Mouse (Mus musculus): Measurements from ENCODE around the gene Sugct.

Sugct gene

GRCm38 (mm10) chr13:17288377-17288776, 407.0 kb downstream of the Sugct start:
- DNase-seq = no peak

DNA sequence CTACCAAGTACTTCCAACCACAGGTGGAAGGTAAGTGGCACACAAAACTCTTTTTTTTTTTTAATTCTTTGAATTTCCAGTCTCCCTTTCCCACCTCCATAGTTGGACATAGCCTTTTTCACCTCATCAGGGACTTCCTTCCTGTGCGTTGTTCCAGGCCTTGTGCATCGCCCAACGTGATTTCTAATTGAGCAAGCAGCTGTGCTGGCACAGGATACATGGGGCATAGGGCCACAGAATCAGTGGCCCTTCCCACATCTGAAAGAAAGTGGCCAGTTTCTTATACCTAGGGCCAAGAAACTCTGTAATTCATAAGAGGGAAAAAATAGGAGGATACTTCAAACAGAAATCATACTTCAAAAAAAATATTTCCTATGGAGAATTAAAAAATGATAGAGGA, 449.4 kb downstream of the Sugct start:
- no peak for DNase-seq

GRCm38 (mm10) chr13:17216524-17216923, 478.8 kb downstream of the Sugct start:
- no peak for DNase-seq

DNA sequence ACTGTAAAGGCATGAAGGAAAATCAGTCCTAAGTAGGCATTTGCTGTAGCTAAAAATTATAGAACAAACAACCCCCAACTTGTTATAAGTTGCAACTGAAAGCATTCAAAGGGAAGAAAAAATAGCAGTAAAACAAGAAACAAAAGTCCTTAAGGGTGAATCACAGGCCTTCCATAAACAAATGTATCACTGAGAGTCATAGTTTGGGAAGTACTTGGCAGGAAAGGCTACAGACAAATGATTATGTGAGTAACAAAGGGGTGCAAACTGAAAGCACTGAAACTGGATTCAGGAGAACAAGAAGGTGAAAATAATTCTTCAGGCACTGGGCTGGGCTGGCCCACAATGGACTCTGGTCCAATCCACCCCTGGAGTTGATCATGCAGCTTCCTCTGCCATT, 482.7 kb downstream of the Sugct start:
- DNase-seq = no peak

- DNase-seq = no peak
Measured at GRCm38 (mm10) chr13:17190180-17190762, 505.1 kb downstream of the Sugct start.

DNA sequence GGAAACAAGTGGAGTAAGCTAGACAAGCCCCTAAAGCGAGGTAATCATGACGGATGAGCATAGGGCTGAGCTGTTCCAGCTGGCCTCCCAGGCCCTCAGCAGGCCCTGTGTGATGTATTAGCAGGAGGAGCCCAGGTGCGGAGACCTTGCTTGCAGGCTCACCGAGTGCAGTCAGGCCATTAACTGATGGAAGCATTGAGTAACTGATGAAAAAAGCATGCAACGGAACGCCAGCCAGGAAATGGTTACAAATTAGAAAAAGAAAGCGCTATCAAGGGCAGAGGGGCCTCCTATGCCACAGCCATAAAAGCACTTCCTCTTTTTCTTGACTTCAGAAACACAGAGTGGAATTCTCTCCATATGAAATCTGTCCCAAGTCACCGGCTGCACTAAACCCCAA, 510.1 kb downstream of the Sugct start:
- DNase-seq = peak; percentile 20

GRCm38 (mm10) chr13:17165917-17166316, 529.4 kb downstream of the Sugct start:
- no peak for DNase-seq

DNA sequence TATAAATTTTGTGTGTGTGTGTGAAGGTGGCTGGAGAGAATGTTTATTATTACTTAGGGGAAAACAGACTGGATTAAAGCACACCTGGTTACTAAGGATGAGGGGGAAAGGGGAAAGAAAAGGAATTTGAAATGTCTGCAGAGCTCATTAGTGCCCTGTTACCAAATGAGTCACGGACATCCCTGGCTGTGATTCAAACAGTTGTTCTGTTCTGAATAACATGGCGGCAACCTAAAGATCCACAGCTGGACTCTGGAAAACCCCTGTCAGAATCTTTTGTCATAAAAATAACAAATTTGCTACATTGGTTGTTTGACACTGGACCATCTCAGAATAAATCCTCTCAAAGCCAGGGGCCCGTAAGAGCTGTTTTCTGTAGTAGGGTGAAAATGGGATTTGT, 530.6 kb downstream of the Sugct start:
- DNase-seq = no peak

DNA sequence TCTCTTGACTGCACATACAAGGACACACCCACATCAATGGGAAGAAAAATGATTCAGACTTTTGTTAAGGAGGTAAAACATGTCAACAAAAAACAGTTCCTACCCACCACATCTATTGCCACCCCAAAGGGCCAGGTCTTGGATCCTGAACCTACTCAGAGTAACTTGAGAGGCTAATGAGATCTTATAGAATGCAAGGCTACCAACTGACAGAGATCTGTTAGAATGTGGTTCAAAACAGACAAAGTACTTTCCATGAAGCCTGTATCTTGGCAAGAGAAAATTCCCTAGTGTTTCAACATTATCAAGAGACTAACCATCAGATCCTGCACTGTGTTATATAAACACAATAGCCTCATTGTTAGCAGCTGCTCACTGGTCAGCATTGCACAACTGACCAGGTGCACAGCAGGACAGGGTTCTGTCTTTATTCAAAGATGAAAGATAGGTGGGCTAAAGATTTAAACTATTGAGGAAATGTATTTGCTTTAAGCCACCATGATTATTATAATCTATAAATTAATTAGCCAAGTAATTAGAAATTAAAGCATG, 548.8 kb downstream of the Sugct start:
- DNase-seq = no peak

DNA sequence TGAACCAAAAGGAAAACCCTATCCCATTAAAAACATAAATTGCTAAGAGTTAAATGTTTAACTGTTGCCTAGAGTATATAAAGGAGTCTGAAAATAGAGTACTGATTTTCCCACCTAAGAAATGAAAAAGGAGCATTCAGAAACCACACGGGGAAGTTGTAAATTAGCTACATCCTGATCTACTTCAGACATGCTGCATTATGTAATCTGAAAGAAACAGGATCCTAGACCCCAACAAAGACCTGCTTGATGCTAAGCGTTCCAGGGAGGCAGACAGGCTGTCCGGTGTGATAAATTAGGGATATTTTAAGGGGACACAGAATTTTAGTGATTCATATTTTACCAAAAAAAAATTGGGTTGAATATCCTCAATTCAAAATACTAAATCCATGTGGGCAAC, 579.3 kb downstream of the Sugct start:
- no peak for DNase-seq

DNA sequence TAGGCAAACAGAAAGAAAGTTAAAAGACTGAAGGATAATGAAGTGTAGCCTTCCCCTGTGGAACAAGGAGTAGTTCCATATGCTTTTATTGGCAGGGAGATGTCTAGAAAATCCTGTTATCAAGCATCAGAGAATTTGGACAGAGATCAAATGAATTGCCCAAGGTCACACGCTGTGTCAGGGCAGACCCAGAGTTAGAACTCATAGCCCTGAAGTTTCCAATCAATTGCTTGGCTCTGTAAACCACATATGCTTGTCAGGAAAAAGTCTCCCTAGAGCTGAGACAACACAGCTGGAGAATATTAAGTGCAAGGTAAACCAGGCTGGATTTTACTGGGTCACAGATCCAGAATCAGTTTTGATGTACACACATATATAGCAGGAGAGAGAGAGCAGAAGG, 593.0 kb downstream of the Sugct start:
- no peak for DNase-seq

- no peak for DNase-seq
Measured at GRCm38 (mm10) chr13:17086547-17086946, 608.8 kb downstream of the Sugct start.

GRCm38 (mm10) chr13:17086146-17086545, 609.2 kb downstream of the Sugct start:
- DNase-seq = no peak

- no peak for DNase-seq
Measured at GRCm38 (mm10) chr13:17084946-17085852, 610.2 kb downstream of the Sugct start.

DNA sequence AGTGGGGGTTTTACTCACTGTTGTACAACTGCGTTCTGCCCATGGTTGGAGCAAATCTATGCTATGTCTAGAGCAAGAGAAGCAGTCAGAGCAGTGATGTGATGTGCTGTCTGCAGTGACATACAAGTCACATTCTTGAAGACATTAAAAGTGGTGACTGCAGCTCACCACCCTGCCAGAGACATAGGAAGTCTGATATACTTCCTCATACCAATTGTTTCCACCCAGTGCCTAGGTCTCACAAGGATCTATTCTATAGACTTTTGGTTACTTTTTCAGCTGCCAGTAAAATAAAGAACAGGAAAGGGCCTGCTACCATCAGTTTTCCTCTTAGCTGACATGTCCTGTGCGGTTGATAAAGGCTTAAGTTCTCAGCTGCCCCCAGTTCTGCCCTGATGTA, 613.7 kb downstream of the Sugct start:
- no peak for DNase-seq

DNA sequence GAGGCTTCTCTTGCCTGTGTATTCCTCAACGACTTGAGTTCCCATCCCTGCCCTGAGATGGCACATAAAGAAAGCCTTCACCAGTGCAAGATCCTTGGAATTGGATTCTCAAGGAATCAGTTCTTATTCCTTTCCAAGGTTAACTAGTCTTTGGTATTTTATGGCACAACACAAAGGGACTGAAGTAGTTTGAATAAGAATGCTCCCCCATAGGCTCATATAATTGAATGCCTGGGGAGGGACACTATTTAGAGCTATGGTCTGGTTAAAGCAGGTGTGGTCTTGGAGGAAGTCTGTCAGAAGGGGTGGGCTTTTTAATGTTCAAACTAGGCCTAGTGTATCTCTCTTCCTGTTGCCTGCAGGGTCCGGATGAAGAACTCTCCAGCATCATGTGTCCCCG, 629.8 kb downstream of the Sugct start:
- no peak for DNase-seq

- DNase-seq = no peak
Measured at GRCm38 (mm10) chr13:17056650-17057049, 638.7 kb downstream of the Sugct start.

DNA sequence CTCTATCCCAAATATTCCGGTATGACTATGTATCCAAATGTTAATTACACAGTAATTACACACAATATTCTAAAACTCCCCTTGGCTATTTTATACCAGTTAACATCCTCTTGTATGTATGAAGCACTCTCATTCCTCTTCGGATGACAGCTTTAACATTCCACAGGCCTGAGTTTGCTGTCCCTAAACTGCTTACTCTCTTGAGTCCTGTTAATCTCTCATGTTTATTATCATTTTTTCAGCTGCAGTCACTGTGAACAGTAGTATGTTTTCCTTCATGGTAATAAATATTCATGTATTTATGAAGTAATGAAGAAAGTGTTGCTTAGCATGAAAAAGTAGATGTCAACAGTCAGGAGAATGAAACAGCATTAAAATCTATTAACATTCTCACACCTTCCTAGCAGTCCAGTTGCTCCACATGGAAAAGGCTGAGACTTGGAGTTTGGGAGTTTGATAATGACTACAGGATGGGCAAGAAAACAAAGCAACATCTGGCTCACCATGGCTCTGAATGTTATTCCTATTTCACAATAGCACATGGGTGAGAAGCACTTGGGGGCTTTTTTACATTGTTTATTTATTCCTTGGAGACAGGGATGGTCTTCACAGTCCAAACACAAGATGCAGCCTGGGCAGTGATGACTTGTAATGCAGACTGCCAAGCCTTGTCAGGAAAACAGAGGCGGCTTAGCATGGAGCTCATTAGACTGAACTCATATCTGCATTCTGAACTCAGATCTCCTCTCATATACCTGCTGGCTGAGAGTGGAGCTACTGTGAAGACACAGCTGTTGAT, 651.7 kb downstream of the Sugct start:
- no peak for DNase-seq

- no peak for DNase-seq
Measured at GRCm38 (mm10) chr13:17042332-17042731, 653.0 kb downstream of the Sugct start.

DNA sequence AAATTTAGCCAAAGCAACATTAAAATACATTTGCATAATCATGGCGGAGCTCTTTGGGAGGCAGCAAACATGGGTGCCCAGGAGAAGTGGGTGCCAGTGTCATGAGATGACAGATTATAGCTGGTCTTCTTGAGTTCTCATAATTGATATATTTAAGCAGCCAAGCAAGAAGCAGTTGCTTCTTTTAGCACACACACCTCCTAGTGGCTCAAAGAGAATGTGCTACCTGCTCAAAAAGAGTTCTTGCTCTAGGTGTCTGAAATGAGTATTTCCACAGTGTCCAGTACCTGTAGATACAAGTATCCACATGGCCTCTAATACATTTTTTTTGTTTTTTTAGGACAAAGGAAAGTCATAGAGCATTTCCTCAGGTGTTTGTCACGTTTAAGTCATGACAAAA, 655.6 kb downstream of the Sugct start:
- DNase-seq = no peak

GRCm38 (mm10) chr13:17038341-17038740, 657.0 kb downstream of the Sugct start:
- DNase-seq = no peak

- no peak for DNase-seq
Measured at GRCm38 (mm10) chr13:17037899-17038298, 657.5 kb downstream of the Sugct start.

GRCm38 (mm10) chr13:17030761-17031160, 664.6 kb downstream of the Sugct start:
- peak; percentile 17 for DNase-seq
